Mouse (Mus musculus): Measurements from ENCODE around the gene Gm21394. TPM values are rescaled to one million over a fixed set of nuclear protein-coding genes. Genes with fewer than 3 reads are reported as not detected.
"Not testable (repeated sequence)": the region's sequence is repeated elsewhere in the genome, so short reads cannot be mapped to it uniquely, and the experiment has no call there.

Gene Gm21394
- polyA plus RNA-seq (2016; fragmentation: Nextera tagmentation; extraction: Ambion mirVana): not detected in 2 replicates

GRCm38 (mm10) chrY:84564807-84565206 lies at the start of gene Gm21394:
Gm21394 (minus strand) TSS chrY:84564907.
- H3K4me1 ChIP-seq; H3K27me3 ChIP-seq (ENCODE audit: low read depth, poor library complexity, severe bottlenecking); H3K36me3 ChIP-seq; H3K9me3 ChIP-seq (replicated peaks); DNase-seq (ENCODE audit: low spot score); H3K4me3 ChIP-seq; H3K27ac ChIP-seq: not testable (repeated sequence)
- no CpG with 5 or more reads among the region's 4 CpGs for WGBS

Other genes with a start within 250 kb of the Gm21394 start
- gene Gm21409, start 181.8 kb upstream of the Gm21394 start, polyA plus RNA-seq (2016; fragmentation: Nextera tagmentation; extraction: Ambion mirVana): not detected in 2 replicates